Mouse (Mus musculus): ENCODE results near the gene Rad51d.

- TF ChIP-seq GATA1 (IDR thresholded peaks at IDR 0.05; ENCODE audit: borderline replicate concordance, low read length), result no peak
- TF ChIP-seq FLI1 (IDR thresholded peaks at IDR 0.05; ENCODE audit: low read length), result no peak
Measured at GRCm38 (mm10) chr11:82846079-82846436, 44.4 kb downstream of the Rad51d start.
